Mouse (Mus musculus) naive thymus-derived CD4-positive, alpha-beta T cell, adult 5 months (primary cell): ENCODE data around the gene Kifc3. TPM values are rescaled to one million over a fixed set of nuclear protein-coding genes. Genes with fewer than 3 reads are reported as not detected.

Experiments
- polyA plus RNA-seq: library from polyadenylated mRNA; unstranded; fragments of 100-300 nt; shearing (Covaris generic); gene quantifications from one replicate; pipeline ENCODE4 v1.2.1, GENCODE M21; 2017

Kifc3 gene
- 0.92 TPM for polyA plus RNA-seq

GRCm38 (mm10) chr8:95202649-95203275 lies at the start of gene Kifc3:
TSS of gene Kifc3 (minus strand) at chr8:95202812.

DNA sequence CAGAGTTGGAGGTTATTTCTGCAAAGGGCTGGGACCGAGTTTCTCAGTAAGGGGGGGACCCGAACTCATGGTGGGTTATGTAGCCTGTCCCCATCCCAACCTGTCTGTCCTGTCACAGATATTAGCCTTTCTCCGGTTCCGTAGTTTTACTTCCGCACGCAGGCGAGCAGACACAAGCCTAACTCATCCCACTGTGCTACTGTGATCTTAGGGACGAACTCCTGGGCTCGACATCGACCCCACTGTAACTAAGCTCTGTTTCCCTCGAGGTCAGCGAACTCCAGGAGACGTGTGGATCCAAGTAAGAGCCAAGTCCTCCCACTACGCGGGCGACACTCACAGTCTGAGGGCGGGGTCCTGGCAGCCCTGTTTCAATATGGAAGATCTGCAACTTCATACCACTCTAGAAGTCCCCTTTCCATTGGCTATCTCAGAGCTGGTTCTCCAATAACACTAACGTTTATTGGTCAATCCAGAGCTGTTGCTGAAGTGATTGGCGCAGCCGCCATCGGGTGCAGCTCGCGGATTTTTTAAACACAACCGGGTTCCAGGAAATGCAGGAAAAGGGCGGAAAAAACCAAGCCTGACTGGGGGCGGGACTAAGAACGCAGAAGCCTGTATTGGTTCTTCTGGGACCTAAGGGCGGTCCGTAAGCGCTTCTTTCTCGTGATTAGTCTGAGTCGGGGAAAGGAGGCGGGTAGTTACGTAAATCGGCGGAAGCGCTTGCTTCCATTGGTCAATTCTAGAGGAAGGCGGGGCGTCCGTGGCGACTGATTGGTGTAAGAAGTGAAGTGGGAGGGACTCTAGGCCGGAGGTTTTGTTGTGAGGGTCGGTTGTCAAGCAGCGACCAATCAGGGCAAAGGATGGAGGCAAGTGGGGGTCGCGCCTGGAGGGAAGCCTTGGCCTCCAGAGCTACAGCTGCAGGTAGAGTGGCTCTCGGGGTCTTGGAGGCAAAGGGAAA lies 122.0 kb downstream of the Kifc3 start, which contains the start of gene Katnb1:
TSS of gene Katnb1 (plus strand) at position 806 of the 961 bp plus-strand sequence.

DNA sequence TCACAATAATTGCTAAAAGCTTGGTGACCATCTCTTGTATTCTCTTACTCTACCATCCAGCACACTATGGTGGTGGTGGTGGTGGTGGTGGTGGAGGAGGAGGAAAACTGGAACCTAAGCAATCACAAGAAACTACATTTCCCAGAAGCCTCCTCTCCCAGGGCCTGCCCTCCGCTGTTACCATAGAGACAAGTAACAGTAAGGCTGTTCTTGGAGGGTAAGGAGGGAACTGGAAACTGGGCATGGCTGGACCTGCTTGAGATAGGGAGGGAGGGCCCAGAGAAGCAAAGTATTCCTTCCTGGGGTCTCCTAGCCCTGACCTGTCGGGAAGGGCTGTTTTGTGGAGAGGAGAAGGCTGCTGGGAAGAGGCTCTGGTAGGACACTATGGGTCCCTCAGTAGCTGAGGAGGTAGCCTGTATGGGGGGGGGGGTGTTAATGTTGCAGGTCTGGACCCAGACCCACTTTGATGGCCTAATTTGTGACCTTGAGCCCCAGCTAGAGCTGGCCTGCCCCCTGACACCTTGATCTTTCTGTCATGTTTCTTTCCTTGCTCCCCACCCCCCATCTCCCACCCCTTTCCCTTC lies 147.6 kb downstream of the Kifc3 start, which contains the start of gene Drc7:
TSS of gene Drc7 (plus strand) at position 177 of the 584 bp plus-strand sequence.

Other genes starting within 250 kb of the Kifc3 start
- gene Adgrg1, start 228.1 kb downstream of the Kifc3 start, polyA plus RNA-seq: 0.16 TPM
- 3.1 TPM for gene Adgrg3, start 185.1 kb downstream of the Kifc3 start, polyA plus RNA-seq
- gene Drc7, start 147.7 kb downstream of the Kifc3 start, polyA plus RNA-seq: not detected
- 11.8 TPM for gene Katnb1, start 121.6 kb downstream of the Kifc3 start, polyA plus RNA-seq
- gene Cngb1, start 103.8 kb upstream of the Kifc3 start, polyA plus RNA-seq: 0.36 TPM
- not detected for gene Tepp, start 107.8 kb upstream of the Kifc3 start, polyA plus RNA-seq
- 8.0 TPM for gene Zfp319, start 129.1 kb upstream of the Kifc3 start, polyA plus RNA-seq
- 41.4 TPM for gene Usb1, start 129.5 kb upstream of the Kifc3 start, polyA plus RNA-seq
- 2.6 TPM for gene Mmp15, start 149.5 kb upstream of the Kifc3 start, polyA plus RNA-seq
- gene Cfap20, start 232.1 kb upstream of the Kifc3 start, polyA plus RNA-seq: 42.0 TPM